Mouse (Mus musculus) left cerebral cortex, postnatal 25 days (tissue): Measurements from ENCODE around the gene Il23a. TPM values are rescaled to one million over a fixed set of nuclear protein-coding genes. Genes with fewer than 3 reads are reported as not detected.
"Not testable (repeated sequence)": the region's sequence is repeated elsewhere in the genome, so short reads cannot be mapped to it uniquely, and the experiment has no call there.

Source experiments
- DNase-seq, 2 experiments: peaks; one replicate each; pipeline ENCODE4 v3.0.0; 2022; ENCODE audit warnings: low spot score in 2 of 2, mixed read lengths in 1 of 2
- intact Hi-C: fragments of 180-260 bp; cut with DNase I; formaldehyde crosslinking; loops from one replicate; pipeline ENCODE4 v1.15.1; 2025
- total RNA-seq, 2 experiments: library from RNA; stranded (reverse); gene quantifications; 2 replicates each; pipeline ENCODE4 v1.2.3; 2021

The Il23a gene
- total RNA-seq, 2 experiments from 2014 or later, result 0.64 to 0.69 TPM

- not testable (repeated sequence) for DNase-seq
- intact Hi-C loops, result loop anchor here (5.0 kb wide), 1 partner anchor 41 kb away; the partner anchor contains the start of gene Timeless
Observed at GRCm38 (mm10) chr10:128272819-128273439, 25.6 kb downstream of the Il23a start.

DNA sequence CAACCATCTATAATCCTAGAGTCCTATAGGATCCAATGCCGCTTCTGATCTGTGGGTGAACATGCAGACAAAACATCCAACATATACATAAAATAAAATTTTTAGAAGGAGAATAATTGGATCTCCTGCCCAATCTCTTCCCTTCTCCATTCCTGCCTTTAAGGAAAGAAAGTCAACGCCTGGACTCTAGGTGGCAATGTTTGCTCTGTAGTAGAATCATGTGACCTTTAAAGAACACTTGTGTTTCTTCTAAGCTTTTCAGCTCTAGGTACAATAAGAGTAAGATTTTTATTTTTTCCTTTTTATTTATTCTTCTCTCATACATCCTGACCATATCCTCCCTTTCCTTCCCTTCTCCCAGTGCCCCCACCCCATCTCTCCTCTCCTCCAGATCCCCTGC, 26.7 kb downstream of the Il23a start:
- DNase-seq, result no peak
- intact Hi-C loops, result loop anchor here (2.0 to 5.0 kb wide), 2 partner anchors 31 to 40 kb away; partner anchors contain the start of genes Pan2 and Timeless

GRCm38 (mm10) chr10:128270866-128271265, 27.7 kb downstream of the Il23a start:
- intact Hi-C loops, result loop anchor here (2.0 to 5.0 kb wide), 2 partner anchors 32 to 39 kb away; partner anchors contain the start of genes Pan2 and Timeless

DNA sequence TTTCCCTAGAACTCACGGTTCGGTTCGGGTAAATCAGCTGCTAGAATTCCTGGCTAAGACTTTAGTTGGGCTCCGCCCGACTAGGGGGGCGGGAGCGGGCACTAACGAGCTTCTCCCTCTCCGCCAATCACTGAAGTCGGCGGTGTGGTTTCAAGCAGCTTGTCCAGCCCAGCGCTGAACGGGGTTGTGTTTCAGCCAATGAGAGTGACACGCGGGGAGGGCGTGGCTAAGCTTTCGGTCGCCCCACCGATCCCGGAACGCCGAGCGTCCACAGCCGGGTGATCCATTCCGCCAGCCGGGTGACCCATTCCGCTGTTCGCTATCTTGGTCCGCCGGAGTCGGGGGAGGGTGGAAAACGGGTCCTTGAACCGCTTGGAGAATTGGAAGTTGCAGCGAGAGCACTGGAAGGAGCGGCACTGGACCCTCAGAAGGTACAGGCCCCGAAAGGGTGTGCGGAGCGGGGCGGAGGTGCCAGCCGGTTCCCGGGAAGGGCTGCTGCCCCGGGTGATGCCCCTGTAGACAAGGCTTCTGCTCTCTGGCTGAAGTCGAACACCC, 28.2 kb downstream of the Il23a start, which contains the start of gene Stat2:
Gene Stat2 (plus strand): TSS at position 273 of the 555 bp plus-strand sequence.
- intact Hi-C loops, result loop anchor here (2.0 to 5.0 kb wide), 2 partner anchors 32 to 38 kb away; partner anchors contain the start of genes Pan2 and Timeless
- DNase-seq, result peak; percentile 96 to 99

More at GRCm38 (mm10) chr10:128270866-128271265, 27.7 kb downstream of the Il23a start:
- peak in 1 of 2 experiments; percentile 6 for DNase-seq

DNA sequence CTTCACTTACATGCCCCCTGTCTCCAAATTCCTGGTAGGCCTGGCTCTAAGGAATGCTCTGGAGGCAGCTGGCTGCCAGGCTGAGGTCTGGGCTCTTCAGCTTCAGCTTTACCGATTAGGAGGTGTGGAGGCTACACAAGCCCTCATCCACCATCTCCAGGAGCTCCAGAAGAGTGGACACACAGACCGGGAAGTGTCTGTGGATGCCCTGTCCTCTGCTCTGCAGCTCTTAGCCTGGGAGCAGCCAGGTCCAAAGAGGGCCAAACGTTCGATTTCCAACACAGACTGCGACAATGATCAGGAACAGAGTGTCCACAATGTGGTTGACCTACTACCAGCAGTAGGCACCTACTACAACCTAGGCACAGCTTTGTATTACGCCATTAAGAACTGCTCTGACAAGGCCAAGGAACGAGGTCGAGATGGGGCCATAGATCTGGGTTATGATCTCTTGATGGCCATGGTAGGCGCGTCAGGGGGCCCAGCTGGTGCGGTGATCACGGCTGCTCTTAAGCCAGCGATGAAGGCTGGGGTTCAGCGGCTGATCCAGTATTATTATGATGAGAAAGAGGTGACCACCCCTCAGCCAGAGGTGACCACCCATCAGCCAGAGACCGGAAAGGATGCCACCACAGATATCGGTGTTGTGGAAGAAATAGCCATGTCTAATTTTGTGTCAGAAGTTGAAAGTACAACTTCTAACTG, 29.2 kb downstream of the Il23a start:
- no peak for DNase-seq
- intact Hi-C loops, result no loop called here

- no peak for DNase-seq
- intact Hi-C loops, result no loop called here
Observed at GRCm38 (mm10) chr10:128268371-128268770, 30.2 kb downstream of the Il23a start, which contains the start of gene Apof. Gene Apof, plus strand, starts transcription at chr10:128268671.

DNA sequence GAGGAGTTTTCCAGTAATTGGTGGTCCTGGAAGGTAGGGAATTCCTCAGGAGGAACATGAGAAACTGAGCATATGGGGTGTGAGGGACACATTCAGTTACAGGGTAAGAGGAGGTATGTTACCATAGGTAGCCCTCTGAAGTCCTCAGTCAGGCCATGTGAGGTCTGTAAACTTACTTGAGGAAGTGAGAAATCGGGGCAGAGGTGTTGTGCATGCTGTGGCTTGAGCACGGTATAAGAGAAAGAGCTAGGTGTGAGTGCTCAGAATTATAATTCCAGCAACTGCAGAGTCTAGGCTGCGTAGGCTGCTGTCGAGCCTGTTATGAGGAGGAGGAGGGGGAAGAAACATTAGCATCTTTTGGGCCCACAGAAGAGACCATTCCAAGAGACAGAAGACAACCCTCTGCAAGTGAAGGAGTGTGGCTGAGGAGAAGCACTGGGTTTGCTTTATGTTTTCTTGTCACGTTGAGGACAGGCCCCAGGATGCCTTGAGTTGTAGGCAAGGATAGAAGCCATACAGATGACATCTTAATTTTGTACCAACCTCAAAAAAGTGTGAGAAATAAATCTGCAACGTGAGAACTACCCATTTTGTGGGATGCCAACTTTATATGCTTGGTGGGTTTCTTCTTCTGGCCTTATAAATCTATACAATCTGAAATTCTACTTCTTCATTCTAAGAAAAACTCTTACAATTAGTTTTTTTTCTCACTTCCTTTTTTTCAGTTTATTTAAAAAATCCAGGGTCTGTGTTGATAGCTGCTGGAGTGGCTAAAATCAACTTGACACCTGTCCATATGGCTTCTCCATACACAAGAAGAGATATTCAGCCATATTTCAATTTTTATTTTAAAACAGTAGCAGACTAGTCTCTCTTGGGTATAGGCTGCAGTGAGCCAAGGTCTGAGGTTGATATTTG, 34.9 kb downstream of the Il23a start:
- intact Hi-C loops, result no loop called here
- DNase-seq, result peak in 1 of 2 experiments; percentile 68

DNA sequence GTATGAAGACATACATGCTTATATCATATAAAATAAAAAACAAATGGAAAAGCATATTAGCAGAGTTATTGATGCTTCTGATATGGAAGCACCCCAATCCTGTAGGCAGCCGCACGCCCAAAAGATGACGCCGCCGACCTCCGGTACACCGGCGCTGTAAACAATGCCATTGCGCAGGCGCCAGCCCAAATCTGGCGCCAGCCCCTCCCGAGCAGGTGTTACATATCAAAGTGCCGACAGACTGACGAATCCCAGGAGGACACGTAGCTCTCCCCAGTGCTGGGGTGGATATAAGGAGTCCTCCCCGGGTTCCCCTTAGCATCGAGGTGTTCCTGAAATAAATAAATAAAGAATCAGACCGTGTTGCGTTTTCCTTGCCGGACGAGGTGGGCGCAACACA, 36.3 kb downstream of the Il23a start:
- intact Hi-C loops, result no loop called here
- DNase-seq, result no peak

GRCm38 (mm10) chr10:128260376-128260775, 38.2 kb downstream of the Il23a start:
- DNase-seq, intact Hi-C loops: not testable (repeated sequence)

- no peak for DNase-seq
- intact Hi-C loops, result no loop called here
Observed at GRCm38 (mm10) chr10:128259946-128260345, 38.6 kb downstream of the Il23a start.

DNA sequence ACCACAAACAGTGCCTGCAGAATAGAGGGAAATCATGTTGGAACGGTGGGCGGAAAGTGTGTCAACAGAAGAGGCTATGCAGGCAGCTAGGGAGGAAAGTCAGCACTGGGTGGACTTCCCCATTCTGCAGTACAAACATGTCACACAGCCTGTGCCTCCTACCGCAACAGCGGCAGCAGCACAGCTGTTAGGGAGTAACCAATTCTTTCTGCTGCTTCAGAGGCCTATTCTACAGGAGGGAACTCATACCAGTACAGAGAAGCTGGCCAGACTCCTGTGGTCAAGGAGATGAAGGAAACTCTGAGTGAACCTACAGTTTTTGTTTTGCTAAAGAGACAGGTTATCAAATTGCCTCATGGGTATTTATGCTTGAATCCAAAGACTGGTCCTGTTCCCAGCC, 39.6 kb downstream of the Il23a start:
- intact Hi-C loops, result no loop called here

DNA sequence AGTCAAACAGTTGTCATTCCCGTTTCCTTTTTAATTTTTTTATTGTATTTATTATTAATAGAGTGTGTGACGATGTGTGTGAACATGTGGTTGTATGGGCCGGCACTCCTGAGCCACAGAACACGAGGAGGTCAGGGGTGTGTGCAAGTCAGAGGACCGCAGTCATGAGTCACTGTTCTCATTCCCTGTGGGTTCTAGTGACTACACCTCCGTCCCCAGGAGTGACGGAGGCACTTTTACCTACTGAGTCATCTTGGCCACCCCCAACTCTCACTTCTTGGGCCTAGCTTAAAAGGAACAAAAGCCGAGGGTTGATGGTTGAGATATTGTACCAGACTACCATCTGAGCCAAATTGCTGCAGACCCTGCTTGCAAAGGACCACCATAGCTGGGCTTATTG, 42.2 kb downstream of the Il23a start:
- peak in 1 of 2 experiments; percentile 57 for DNase-seq
- intact Hi-C loops, result no loop called here

More for the DNA sequence above, 39.6 kb downstream of the Il23a start:
- no peak for DNase-seq

DNA sequence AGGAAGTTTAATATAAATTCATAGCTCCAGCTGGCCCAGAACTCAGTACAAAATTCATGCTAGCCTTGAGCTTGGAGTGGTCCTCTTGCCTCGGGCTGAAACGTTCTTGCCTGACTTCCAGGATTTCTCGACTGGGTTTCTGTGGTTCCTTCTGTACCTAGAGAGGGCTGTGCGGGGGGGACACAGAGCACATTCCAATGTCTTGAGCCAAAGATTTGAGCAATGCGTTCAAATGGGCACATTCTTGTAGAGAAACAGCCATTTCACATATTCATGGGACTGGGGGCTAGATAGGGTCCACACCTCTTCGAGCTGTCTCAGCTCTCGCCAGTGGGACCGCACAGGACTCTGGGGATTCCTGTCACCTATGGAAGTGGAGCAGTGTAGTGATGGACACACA, 42.6 kb downstream of the Il23a start:
- no peak for DNase-seq
- intact Hi-C loops, result no loop called here

DNA sequence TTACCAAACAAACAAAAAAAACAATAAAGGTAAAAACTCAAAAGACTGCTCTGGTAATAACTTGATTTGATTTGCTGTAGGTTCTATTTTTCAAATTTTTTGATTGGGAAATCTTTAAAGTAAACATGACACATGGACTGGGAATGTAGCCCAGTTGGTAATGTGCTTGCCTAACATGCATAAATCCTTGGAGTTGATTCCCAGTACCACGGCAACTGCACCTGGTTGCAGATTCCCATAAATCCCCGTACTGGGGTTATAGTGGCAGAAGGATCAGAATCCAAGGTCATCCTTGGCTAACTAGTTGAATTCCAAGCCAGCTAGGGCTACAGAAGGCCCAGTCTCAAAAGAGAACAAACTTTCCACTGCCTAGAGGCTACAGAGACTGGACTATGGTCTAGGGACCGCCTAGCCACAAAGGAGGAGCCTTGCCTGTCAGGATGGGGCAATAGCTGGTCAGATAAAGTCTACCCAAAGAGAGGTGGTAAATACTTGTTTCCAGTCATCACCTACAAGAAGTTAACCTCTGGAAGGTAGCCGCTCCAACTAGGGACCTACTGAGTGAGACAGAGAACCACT, 44.8 kb downstream of the Il23a start, which contains the start of gene Apon:
Gene Apon (plus strand): TSS at position 420 of the 579 bp plus-strand sequence.
- DNase-seq, result no peak
- intact Hi-C loops, result no loop called here

GRCm38 (mm10) chr10:128250565-128250964, 48.0 kb downstream of the Il23a start:
- intact Hi-C loops, result no loop called here
- no peak for DNase-seq

GRCm38 (mm10) chr10:128247020-128247732, 51.4 kb downstream of the Il23a start:
- intact Hi-C loops, result no loop called here
- DNase-seq, result no peak
